Mouse (Mus musculus) right cerebral cortex, postnatal 10 days (tissue): ENCODE measurements around the gene Clec4e.
"Not testable (repeated sequence)": the region's sequence is repeated elsewhere in the genome, so short reads cannot be mapped to it uniquely, and the experiment has no call there.

Experiments
- DNase-seq, 2 experiments: peaks; one replicate each; pipeline ENCODE4 v3.0.0; 2021; ENCODE audit warnings: low spot score in 2 of 2

Gene Clec4e

DNA sequence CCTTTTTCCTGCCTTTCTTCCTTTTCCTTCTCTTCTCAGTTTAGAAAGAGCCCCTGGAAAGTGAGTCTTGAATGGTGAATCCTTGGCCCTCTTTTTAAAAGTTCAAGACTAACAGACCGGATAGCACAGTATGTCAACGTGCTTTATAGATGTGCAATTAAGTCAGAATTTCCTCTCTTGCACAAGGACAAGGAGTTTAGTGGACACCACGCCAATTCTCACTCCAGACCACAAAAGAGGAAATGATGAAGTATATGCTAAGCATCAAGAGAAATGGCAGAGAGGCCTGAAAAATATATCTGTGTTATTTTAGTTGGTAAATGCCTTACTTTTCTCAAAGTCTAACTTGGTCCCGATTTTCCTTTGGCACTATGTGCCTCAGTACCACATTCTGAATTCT, at the start of gene Clec4e:
Clec4e (minus strand) TSS at position 118 of the 400 bp plus-strand sequence.
- no peak for DNase-seq

DNA sequence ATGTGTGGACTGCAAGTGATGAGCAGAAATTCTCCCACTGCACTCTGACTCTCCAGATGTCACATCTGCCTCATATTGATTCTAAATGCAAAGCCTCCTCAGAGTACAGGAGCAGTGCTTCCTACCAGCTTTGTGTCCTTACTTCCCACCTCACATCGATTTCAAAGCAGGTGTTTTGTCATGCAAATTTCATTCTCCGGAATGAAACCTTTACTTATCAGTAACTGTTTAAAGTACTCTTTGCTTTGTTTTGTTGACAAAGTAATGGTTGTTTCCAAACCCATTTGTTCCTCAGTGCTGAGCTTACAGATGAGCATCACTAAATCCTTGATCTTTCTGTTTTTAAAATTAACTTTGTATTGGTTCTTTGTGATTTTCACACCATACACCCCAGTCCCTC, 42.8 kb upstream of the Clec4e start:
- DNase-seq: no peak

DNA sequence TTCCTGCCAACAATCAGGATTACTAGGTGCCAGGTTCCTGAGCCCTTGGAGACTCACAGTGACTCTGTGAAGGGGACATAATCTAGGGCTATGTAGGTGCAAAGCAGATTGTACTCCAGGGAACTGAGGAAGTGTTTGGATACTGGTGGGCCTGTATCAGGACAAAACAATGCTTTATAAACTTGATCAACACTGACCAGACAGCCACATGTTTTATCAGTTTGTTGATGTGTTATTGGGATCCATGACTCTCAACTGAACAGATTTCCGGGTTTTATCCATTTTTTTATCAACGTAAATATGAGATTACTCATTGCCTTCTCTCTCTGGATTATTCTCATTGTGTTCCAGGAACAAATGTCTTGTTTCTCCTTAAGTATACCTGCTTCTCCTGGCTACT, 18.4 kb upstream of the Clec4e start, which contains the start of gene Vmn2r19:
Vmn2r19 (plus strand) TSS at position 301 of the 400 bp plus-strand sequence.
- DNase-seq: no peak

DNA sequence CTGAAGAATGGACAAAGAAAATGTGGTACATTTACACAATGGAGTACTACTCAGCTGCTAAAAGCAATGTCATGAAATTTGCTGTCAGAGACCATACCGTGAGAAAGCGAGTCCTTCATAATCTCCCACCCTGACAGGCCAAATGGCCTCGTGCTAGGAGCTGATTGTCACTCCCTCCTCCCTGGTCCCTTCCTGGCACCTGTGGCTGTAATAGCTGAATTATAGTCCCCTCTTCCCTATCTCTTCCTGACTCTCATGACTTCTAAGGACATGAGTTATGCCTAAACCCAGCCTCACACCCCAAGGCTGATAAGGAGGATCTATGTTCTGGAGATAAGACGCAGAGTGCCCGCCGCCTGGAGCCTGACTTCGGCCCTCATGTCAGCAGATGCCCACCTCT, 16.6 kb upstream of the Clec4e start:
- DNase-seq: not testable (repeated sequence)

DNA sequence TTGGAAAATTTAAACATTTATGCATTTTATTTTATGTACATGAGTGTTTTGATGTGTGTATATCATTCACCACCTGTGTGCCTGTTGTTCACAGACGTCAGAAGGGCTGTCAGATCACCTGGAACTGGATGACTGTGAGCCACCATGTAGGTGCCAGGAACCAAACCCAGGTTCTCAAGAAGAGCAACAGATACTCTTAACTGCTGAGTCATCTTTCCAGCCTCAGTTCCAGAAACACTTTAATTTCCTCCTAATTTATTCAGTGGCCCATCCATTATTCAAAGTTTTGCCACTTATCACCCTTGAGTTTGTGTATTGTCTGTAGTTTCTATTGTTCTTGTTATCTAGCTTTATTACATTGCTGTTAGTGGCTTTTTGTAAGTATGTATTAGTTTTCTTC, 7.0 kb upstream of the Clec4e start:
- DNase-seq: no peak

DNA sequence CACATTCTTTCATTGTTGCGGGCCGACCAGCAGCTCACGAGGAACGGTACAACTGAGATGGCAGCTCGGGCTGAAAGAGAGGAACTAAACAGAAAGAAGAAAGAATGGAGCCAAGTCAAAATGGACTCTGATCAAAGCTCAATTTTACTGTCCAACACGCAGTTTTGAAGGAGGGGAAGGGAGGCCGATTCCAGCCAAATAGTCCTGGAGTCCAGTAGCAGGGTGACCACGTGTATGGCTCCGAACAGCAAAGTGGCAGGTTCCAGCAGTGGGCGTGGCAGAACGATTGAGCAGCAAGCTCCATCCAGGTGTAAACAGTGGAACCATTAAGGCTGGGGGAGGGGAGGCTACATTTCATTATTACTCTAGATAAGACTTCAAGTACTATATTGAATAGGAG, 3.8 kb upstream of the Clec4e start:
- DNase-seq: not testable (repeated sequence)

DNA sequence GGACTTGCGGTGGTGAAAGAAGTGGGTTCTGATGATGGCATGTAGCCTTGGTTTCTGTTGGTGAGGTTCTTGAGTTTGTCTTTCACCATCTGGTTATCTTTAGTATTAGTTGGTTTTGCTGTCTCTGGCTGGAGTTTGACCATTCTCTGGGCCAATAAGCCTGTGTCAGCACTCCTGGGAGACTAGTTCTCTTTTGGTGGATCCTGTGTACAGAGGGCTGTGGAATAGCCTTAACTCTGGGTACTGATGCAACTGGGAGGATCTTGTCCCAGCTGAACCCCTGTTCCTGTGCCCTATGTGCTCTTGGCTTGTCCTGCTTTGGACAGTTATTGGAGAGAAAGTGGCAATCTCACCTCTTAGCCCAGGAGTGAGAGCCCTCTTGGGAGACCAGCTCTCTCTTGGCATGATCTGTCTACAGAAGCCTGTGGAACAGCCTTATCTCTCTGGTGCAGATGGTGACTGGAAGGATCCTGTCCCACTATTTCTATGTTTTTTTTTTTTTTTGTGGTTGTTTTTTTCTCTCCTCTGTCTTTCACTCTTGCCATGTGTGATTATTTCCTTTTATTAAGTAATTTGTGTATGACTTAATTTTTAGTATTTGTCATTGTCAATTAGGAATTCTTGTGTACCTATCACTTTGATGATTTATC, 3.2 kb upstream of the Clec4e start:
- DNase-seq: no peak

DNA sequence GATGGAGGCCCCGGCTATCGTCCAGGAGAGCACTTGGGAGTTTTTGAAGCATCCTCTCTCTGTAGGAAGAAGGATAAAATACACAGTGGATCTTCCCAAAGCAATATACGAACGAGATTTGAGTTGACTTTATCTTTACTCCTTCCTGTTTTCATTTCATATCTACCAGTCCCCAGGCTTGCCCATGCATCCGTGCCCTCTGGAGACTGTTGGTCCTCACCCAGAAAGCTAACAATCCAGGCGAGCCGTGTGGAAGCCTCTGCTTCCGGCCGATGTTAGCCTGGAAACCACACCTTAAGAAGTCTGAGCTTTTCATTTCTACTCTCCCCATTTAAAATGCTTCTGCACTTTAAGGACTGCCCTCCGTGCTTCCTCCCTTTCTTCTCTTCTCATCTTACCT, 739 bp downstream of the Clec4e start:
- DNase-seq: no peak

DNA sequence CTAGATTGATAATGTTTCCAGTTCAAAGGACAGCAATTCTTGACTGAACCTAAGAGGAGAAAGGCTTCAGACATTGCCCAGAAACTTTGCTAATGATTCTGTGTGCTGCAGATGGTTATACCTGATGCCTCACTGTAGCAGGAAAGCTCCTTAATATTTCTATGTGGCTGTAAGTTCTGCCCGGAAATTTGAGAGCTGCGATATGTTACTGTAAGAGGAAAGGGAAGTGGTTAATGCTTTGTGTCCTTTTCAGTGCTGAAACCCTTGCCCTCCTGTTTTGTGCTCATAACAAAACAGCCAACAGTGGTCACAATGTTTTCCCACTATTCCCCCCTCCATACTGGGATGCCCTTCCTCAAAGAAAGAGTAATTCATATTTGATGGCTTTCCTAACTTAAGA, 3.4 kb downstream of the Clec4e start:
- no peak for DNase-seq

DNA sequence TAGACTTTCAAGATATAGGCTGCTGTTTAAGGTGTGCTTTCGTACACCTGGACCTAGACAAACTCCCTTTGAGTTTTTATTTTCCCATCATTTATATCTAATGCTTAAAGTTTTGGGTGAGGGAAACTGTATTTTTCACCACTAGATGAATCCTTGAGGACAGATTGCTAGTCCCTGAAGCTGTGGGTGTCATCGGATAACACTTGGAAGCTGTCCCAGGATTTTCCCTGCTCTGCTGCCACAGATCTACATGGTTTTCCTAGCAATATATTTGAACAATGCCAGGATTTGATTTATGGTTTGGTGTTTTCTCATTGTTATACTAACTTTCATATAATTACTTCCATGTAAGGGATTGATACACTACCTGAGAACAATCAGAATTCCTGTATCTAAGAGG, 10.2 kb downstream of the Clec4e start:
- peak in 1 of 2 experiments; percentile 19 for DNase-seq

DNA sequence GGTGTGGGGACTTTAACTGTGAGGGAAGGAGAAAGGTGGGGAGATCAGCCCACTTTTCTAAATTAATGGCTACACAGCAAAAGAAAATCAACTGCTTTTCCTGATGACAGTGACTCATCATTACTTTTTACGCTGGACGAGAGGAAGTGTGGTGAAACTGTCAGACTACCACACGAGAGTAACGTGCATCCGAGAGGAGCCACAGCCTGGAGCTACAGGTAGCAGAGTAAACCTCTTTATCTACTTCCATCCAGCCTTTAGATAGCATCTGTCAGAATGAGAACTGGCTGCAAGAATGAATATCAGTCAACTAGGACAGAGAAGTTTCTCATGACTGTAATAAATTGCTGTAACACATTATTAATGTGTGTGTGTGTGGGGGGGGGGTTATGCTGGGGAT, 22.7 kb downstream of the Clec4e start:
- no peak for DNase-seq

DNA sequence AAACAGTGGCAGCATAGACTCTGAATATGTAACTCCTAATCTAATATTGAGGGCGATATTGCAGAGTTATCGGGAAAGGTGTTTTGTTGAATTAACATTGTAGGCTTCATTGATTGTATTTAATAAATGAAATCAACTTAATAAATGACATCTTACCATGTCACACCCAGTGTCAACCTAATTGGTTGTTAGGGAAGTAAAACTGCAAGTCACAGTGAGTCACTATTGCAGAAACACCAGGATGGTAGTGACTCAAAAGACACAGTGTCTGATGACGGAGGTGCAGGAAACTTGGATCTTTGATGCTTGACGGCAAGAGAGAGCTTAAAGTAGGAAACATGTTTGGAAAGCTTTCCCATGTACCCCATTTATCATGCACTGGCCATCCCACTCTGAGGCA, 23.9 kb downstream of the Clec4e start:
- DNase-seq: no peak

DNA sequence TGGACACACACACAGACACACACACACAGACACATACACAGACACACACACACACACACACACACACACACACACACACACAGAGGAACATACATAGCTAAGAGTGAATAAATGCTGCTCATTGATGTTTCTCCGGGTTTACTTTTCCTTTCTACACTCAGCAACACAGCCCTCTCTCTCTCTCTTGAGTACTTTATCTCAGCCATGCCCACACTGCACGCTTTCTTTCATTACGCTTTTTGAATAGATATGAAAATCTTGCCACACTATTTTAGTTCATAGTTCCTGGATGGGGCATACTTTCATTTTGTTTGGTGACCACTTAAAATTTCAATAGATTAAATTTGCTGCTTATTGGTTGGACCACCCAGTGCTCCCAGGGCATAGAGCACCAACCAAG, 25.5 kb downstream of the Clec4e start:
- DNase-seq: no peak

DNA sequence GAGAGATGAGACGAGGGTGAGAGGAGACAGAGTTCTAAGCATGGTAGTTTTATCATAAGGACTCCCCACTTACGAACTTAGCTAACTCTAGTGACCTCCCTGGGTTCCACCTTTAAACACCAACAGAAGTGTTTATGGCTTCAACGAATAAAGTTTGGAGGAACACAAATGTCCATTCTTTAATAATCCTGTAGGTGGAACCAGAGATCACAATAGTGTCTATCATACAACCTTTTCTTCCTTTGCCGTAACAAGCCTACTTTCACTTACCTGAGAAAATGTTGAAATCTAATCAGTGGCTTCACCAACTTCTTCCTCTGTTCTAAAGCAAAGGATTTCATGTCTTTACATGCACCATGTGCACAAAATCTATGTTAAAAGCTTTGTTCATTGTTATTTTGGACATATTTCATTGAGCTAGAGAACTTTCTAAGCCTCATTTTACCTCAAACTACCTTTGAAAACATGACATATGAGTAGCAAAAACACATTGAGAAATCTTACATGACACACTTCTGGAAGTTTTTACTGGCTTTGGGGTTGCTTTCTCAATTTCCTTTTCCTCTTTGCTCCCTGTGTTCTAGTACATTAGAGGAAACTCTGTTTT, 28.0 kb downstream of the Clec4e start, which contains the start of gene Clec4d:
Clec4d (plus strand) TSS at position 557 of the 607 bp plus-strand sequence.
- no peak for DNase-seq

DNA sequence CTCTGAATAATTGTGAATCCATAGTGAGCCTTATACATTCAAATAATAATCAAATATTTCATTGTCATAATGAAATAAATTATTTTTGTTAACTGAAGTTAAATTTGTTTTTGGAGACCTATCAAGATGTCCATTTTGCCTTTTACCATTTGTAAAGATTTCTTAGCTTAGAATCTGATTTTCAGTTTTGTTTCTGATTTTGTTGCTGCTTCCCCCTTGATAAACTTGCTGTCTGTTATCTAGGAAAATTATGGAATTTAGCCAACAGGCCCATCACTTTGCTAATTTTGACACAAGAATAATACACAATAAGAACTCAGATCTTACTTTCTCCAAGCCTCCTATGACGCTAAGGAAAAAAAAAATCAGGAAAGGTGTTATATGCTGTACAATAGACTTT, 28.8 kb downstream of the Clec4e start:
- DNase-seq: no peak

DNA sequence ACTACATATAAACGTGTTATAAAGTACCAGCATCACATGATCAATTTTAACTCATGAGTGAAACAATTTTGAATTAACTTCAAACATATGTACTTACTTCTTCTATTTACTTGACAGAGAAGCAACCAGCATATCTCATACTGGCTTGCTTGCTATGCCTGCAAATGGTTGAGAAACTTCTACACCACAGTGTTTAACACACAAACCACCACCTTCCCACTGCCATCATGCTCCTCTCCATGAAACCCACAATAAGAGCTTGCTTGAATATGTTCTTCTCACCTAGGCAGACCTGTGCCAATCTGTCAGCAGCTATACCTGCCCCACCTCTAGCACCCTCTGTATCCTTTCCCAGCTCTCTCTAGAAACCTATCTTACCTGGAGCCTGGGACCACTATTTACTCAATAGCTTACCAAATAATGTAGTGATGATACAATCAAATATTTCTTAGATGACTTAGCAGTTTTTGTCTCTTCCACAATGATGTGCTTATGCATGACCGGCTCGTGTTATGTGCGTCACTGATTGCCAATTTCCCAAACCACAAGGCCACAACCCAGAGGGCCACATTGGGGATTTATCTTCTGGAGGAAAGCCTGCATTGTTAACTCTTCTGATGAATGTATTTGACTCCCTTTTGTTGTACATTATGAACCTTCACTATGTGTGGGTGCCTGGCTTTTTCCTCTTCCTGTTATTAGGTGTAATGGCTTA, 29.6 kb downstream of the Clec4e start:
- no peak for DNase-seq

DNA sequence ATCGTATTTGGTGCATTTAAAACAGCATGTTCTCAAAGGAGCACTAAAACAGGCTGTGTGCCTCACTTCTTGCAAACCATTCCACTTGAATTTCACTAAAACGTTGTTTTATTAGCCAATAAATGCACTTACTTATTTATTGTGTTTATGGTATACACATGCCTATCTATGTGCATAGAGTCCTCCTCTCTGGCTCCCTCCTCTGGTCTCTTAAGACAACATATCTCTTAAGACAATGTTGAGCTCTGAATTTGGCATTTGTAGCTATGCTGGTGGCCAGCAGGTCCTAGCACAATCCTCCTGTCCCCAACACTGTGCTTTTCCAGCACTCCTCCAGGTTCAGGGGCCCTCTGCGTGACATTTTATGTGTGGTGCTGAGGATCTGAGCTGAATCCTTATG, 30.7 kb downstream of the Clec4e start:
- DNase-seq: no peak

DNA sequence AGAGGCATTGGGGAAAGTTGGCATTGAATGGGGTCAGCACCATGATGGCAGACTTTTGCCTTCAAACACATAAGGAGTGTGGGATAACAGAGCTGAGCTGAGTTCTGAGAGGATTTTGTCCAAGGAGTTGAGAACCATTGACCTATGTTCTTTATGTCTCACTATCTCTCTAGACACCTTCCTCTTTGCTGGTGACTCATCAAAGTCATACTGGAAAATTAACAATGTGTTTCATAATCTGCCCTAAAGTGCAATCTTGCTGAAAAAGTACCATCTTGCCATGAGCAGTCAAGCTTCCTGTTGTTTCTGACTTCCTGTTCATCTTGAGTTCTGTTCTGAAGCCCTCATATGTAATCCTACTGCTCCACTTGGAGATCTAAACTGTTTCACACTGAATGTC, 36.9 kb downstream of the Clec4e start:
- DNase-seq: no peak

DNA sequence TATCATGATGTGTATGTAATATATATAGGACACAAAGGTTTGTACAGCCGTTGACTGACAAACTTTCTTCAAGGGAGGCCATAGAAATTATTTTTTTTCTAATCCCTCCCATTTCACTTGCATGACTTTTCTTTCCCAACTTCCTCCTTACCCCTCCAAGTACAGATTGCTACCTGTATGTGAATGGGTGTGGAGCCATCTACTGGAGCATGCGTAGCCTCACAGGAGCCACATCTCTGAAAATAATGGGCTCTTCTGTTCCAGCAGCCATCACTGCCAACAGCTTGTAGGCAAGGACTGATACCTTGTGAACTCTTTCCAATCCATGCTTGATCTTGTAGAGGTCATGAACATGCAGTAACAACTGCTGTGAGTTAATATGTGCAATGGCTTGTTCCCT, 40.8 kb downstream of the Clec4e start:
- not testable (repeated sequence) for DNase-seq

DNA sequence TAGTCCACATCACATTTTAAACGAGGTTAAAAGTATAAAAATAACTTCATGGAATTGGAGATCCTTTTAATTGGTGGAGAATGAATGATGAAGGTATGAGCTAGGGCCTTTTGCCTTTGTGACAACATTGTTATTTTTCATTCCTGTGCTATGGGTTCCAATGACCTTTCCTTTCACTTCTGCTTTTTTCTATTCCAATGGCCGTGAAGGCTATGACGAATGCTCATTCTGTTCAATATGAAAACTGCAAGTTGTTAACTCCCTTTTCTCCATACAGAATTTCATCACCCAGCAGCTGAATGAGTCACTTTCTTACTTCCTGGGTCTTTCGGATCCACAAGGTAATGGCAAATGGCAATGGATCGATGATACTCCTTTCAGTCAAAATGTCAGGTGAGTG, 45.5 kb downstream of the Clec4e start:
- no peak for DNase-seq

DNA sequence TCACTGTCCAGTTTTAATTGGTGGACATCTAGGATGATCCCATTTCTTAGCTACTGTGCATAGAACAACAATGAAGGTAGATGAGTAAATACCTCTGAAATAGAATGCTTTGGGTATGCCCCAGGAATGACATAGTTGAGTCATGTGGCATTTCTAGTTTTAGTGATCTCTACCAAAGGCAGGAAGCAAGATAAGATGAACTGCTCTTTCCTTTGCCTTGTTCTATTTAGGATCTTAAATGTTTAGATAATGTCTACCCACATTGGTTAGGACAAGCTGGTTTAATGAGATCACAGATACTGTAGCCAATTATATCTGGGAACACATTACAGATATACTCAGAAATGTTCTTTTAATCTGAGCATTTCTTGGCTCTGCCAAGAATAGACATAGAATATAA, 52.1 kb downstream of the Clec4e start:
- no peak for DNase-seq
